Mouse (Mus musculus): Measurements from ENCODE around the gene Tut7. TPM values are rescaled to one million over a fixed set of nuclear protein-coding genes. Genes with fewer than 3 reads are reported as not detected.

Tut7 gene
- polyA plus RNA-seq (2014; fragmentation: Nextera tagmentation; extraction: Ambion mirVana), result 44.3 and 44.6 TPM in 2 replicates

DNA sequence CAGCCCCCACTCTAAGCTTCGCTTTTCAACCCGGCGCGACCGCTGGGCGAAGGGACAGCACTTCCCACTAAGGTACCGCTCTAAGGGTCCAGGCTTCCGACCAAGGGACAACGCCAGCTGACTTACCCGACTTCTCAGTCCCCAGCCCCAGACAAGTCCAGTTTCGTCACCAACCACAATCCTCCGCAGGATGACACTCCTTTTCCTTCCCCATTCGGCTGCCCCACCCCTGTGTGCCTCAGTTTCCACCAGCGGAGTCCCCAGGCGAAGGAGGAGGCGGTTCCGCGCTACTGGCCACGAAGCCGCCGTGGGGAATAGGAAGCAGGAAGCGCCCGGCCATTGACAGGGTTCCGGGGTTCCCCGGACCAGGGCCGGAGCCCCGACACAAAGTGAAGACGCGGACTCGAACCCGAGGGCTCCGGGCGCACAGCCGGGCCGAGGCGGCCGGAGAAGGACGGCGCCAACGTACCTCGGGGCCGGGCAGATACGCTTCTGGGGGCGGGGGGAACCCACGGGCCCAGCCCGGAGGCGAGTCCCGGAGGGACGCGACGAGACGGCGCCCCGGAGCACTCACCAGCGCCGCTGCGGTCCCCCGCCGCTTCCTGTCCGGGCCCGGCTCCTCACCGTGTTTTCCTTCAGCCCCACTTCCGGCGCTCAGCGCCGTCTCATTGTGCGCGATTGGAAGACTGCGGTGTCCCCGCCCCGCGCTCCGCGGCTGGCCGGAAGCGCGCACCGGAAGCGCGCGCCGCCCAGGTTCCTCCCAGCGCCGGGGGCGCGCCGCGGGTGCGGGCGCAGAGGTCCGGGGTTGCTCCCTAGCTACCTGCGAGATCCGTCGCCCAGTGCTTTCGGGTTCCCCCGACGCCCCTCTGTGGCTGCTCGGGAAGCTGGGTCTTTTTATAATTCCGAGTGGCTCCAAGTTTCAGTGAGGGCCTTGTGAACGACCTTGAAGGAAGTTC is at the start of gene Tut7:
Gene Tut7 (minus strand): TSS at position 641 of the 956 bp plus-strand sequence.
- no peak for TF ChIP-seq CTCF (IDR thresholded peaks at IDR 0.05; ENCODE audit: low read depth)
- Histone ChIP-seq H3K36me3 (ENCODE audit: insufficient read depth) (peaks cover 34% of the 10 kb centered on the region), H3K9ac (peak within 1 kb of the TSS; percentile 92), H3K27ac (ENCODE audit: low read depth) (peak within 1 kb of the TSS; percentile 93), H3K4me1 (ENCODE audit: insufficient read depth) (0 out of 2 replicates have a peak, but pooled peaks cover 5% of the 10 kb centered on the region), H3K4me2 (peak within 1 kb of the TSS; percentile 67), H3K9me3 (ENCODE audit: low read depth, low read length) (no peaks in the 10 kb centered on the region), H3K4me3 (ENCODE audit: low read depth, low read length) (peak within 1 kb of the TSS; percentile 91), H3K27me3 (ENCODE audit: insufficient read depth, low read length) (no peaks in the 10 kb centered on the region)
- WGBS, result under 1% methylated on average over 100 of the region's 100 CpGs
- peak; percentile 98 for ATAC-seq (ENCODE audit: insufficient read depth)
- peak; percentile 98 for DNase-seq

DNA sequence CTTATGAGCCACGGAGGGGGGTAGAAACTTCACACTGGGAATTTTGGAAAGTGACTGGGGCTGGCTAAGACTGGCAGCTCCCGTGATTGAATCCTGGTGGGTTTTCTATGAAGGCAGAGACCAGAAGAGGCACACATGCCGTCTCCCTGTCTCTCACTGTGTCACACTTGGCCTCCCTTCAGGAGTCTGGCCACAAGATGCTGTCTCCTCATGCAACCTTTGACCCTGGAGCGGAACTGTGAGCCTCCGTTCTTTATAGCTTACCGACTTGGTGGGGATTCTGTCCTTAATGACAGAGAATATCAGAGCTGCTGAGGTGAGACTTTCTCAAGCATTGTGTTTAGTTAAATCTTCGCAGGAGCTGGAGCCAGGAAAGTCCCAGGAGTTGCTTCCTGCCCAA is 49.5 kb upstream of the Tut7 start:
- Histone ChIP-seq H3K4me2 (no peak overlapping the region), H3K36me3 (ENCODE audit: insufficient read depth) (no peaks in the 10 kb centered on the region), H3K9ac (no peak overlapping the region), H3K4me1 (ENCODE audit: insufficient read depth) (no peaks in the 10 kb centered on the region), H3K9me3 (ENCODE audit: low read depth, low read length) (no peaks in the 10 kb centered on the region), H3K27me3 (ENCODE audit: insufficient read depth, low read length) (no peaks in the 10 kb centered on the region), H3K27ac (ENCODE audit: low read depth) (no peak overlapping the region), H3K4me3 (ENCODE audit: low read depth, low read length) (no peak overlapping the region)
- ATAC-seq (ENCODE audit: insufficient read depth) (no peak), DNase-seq (no peak)
- WGBS, result 65% methylated on average over 7 of the region's 7 CpGs
- TF ChIP-seq CTCF (IDR thresholded peaks at IDR 0.05; ENCODE audit: low read depth), result no peak

DNA sequence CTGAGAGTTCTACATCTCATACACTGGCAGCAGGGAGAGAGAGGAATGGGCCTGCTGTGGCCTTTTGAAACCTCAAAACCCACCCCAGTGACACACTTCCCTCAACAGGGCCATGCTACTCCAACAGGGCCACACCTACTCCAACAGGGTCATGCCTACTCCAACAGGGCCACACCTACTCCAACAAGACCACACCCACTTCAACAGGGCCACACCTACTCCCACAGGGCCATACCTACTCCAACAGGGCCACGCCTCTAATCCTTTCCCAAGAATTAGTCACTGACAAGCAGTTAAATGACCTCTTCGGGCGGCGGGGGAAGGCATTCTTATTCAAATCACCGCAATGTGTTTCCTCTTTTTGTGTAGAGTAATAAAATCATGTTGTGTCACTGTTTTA is 47.1 kb upstream of the Tut7 start:
- Histone ChIP-seq H3K9me3 (ENCODE audit: low read depth, low read length) (no peaks in the 10 kb centered on the region), H3K36me3 (ENCODE audit: insufficient read depth) (no peaks in the 10 kb centered on the region), H3K4me2 (no peak overlapping the region), H3K9ac (no peak overlapping the region), H3K27me3 (ENCODE audit: insufficient read depth, low read length) (no peaks in the 10 kb centered on the region), H3K4me1 (ENCODE audit: insufficient read depth) (no peaks in the 10 kb centered on the region), H3K27ac (ENCODE audit: low read depth) (no peak overlapping the region), H3K4me3 (ENCODE audit: low read depth, low read length) (no peak overlapping the region)
- no peak for DNase-seq
- ATAC-seq (ENCODE audit: insufficient read depth), result no peak
- TF ChIP-seq CTCF (IDR thresholded peaks at IDR 0.05; ENCODE audit: low read depth), result no peak
- 87% methylated on average over 5 of the region's 5 CpGs for WGBS

DNA sequence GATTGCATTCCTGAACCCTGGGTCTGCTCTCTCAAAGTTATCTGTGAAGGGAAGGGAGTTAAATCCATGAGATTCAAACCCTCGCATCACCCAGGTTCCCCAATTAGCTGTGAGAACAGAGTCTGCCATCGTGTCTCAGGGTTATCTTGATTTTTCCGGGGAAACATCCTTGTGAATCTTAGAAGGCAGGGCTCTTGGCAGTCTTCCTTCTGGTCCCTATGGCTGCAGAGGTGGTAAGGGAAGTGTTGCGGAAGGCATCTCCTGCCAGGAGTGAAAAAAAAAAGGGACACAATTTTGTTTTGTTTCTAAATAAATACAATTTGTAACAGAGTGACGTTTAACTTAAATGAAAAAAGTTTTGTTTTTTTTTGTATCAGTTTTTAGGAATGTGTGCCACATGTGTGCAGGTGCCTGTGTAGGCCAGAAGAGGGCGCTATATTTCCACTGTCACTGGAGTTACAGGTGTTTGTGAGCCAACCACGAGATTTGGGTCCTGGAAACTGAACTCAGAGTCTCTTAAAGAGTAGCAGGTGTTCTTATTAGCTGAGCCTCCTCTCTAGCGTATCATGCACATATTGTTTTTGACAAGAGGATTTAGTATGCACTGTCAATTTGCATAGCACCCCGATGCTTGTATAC is 45.2 kb upstream of the Tut7 start:
- Histone ChIP-seq H3K27me3 (ENCODE audit: insufficient read depth, low read length) (no peaks in the 10 kb centered on the region), H3K4me3 (ENCODE audit: low read depth, low read length) (no peak overlapping the region), H3K9ac (no peak overlapping the region), H3K9me3 (ENCODE audit: low read depth, low read length) (no peaks in the 10 kb centered on the region), H3K4me1 (ENCODE audit: insufficient read depth) (no peaks in the 10 kb centered on the region), H3K4me2 (no peak overlapping the region), H3K27ac (ENCODE audit: low read depth) (no peak overlapping the region), H3K36me3 (ENCODE audit: insufficient read depth) (no peaks in the 10 kb centered on the region)
- TF ChIP-seq CTCF (IDR thresholded peaks at IDR 0.05; ENCODE audit: low read depth), result peak; percentile 48
- WGBS, result 66% methylated on average over 9 of the region's 9 CpGs
- ATAC-seq (ENCODE audit: insufficient read depth), result no peak
- no peak for DNase-seq

DNA sequence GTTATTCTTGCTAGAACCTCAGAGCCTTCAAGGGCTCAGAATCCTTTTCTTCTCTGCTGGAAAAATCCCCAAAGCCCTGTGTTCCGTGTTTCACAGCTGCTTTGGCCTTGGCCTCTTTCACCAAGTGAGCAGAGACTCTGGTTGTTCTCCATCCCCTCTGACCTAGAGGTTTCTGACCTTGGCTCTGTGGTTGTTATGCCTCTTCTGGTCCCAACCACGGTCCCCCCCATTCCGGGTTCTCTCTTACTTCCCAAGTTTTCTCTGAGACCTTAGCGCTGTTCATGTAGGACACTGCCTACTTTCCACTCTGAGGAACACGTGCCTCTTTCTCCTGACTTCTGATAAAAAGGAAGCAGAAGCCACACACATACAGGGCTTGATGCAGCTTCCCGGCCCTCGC is 44.2 kb upstream of the Tut7 start:
- DNase-seq (no peak), ATAC-seq (ENCODE audit: insufficient read depth) (no peak)
- no peaks in the 10 kb centered on the region for H3K9me3 ChIP-seq (ENCODE audit: low read depth, low read length)
- no peak overlapping the region for H3K27ac ChIP-seq (ENCODE audit: low read depth)
- no peaks in the 10 kb centered on the region for H3K4me1 ChIP-seq (ENCODE audit: insufficient read depth)
- no peak for TF ChIP-seq CTCF (IDR thresholded peaks at IDR 0.05; ENCODE audit: low read depth)
- no peak overlapping the region for H3K4me3 ChIP-seq (ENCODE audit: low read depth, low read length)
- no peaks in the 10 kb centered on the region for H3K27me3 ChIP-seq (ENCODE audit: insufficient read depth, low read length)
- no peaks in the 10 kb centered on the region for H3K36me3 ChIP-seq (ENCODE audit: insufficient read depth)
- 65% methylated on average over 7 of the region's 7 CpGs for WGBS
- H3K9ac ChIP-seq, result no peak overlapping the region
- no peak overlapping the region for H3K4me2 ChIP-seq

DNA sequence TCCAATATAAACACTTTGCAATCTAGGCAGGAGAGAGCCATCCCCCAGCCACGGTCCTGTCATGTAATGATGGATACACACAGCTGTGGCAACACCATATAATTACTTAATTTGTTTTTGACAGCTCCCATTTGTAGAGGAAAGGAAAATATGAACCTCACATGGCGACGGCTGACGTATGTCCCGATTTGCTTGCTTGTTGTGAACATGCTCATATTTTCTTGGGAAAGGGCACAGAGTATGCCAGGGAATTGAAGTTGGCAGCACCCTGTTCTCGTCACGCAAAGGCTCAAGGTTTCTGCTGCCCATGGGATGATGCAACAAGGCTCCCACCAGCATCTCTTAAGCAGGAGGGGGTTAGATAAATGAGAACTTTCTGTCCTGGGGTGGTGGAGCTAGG is 36.6 kb upstream of the Tut7 start:
- DNase-seq, result peak; percentile 65

More for the DNA sequence above, 36.6 kb upstream of the Tut7 start:
- peaks cover 4% of the 10 kb centered on the region; the same call in 1 of the 2 replicates for H3K9me3 ChIP-seq (ENCODE audit: low read depth, low read length)
- no peak overlapping the region for H3K4me3 ChIP-seq (ENCODE audit: low read depth, low read length)
- 36% methylated on average over 7 of the region's 7 CpGs for WGBS
- peak; percentile 54 for ATAC-seq (ENCODE audit: insufficient read depth)
- no peak overlapping the region for H3K27ac ChIP-seq (ENCODE audit: low read depth)
- H3K36me3 ChIP-seq (ENCODE audit: insufficient read depth), result no peaks in the 10 kb centered on the region
- no peak overlapping the region for H3K9ac ChIP-seq
- no peak for TF ChIP-seq CTCF (IDR thresholded peaks at IDR 0.05; ENCODE audit: low read depth)
- H3K27me3 ChIP-seq (ENCODE audit: insufficient read depth, low read length), result peaks cover 9% of the 10 kb centered on the region; the same call in 1 of the 2 replicates
- H3K4me1 ChIP-seq (ENCODE audit: insufficient read depth), result no peaks in the 10 kb centered on the region
- H3K4me2 ChIP-seq, result no peak overlapping the region
